Mouse (Mus musculus) lung, postnatal 14 days (tissue): ENCODE data around the gene Olfr902.
"Not testable (repeated sequence)": the region's sequence is repeated elsewhere in the genome, so short reads cannot be mapped to it uniquely, and the experiment has no call there.

ENCODE experiments used
- DNase-seq: peaks from one replicate; pipeline ENCODE4 v3.0.0; 2021

Gene Olfr902

GRCm38 (mm10) chr9:38447352-38447751 is at the start of gene Olfr902:
TSS of gene Olfr902 (plus strand) at chr9:38447652.
- no peak for DNase-seq

- no peak for DNase-seq
Measured at GRCm38 (mm10) chr9:38401398-38401797, 46.1 kb upstream of the Olfr902 start, which contains the start of gene Olfr147. TSS of gene Olfr147 (plus strand) at chr9:38401698.

- not testable (repeated sequence) for DNase-seq
Measured at GRCm38 (mm10) chr9:38407502-38407901, 40.0 kb upstream of the Olfr902 start.

GRCm38 (mm10) chr9:38413502-38413901 is 34.0 kb upstream of the Olfr902 start:
- not testable (repeated sequence) for DNase-seq

GRCm38 (mm10) chr9:38423801-38424200 is 23.7 kb upstream of the Olfr902 start:
- no peak for DNase-seq

- DNase-seq = no peak
Measured at GRCm38 (mm10) chr9:38427026-38427425, 20.4 kb upstream of the Olfr902 start.

- no peak for DNase-seq
Measured at GRCm38 (mm10) chr9:38429155-38429554, 18.3 kb upstream of the Olfr902 start, which contains the start of gene Olfr901. TSS of gene Olfr901 (plus strand) at chr9:38429455.

- DNase-seq = no peak
Measured at GRCm38 (mm10) chr9:38462844-38463243, 15.4 kb downstream of the Olfr902 start, which contains the start of gene Olfr904. TSS of gene Olfr904 (plus strand) at chr9:38463144.

- no peak for DNase-seq
Measured at GRCm38 (mm10) chr9:38470807-38471206, 23.4 kb downstream of the Olfr902 start, which contains the start of gene Olfr905. TSS of gene Olfr905 (plus strand) at chr9:38471107.

GRCm38 (mm10) chr9:38486785-38487184 is 39.3 kb downstream of the Olfr902 start, which contains the start of gene Olfr906:
TSS of gene Olfr906 (plus strand) at chr9:38487085.
- no peak for DNase-seq

- no peak for DNase-seq
Measured at GRCm38 (mm10) chr9:38495501-38495900, 48.0 kb downstream of the Olfr902 start, which contains the start of gene Olfr907. TSS of gene Olfr907 (plus strand) at chr9:38495801.
